Mouse (Mus musculus) limb, embryonic 14.5 days (tissue): ENCODE measurements around the gene Rasl10b. TPM values are rescaled to one million over a fixed set of nuclear protein-coding genes. Genes with fewer than 3 reads are reported as not detected.

Experiments used
- ATAC-seq: fragments of 200-750 bp; cut with Nextera tagmentation; 2 replicates; pipeline ENCODE4 v1.8.0; 2017; ENCODE audit warnings: low read depth, moderate number of reproducible peaks, moderate TSS enrichment; ENCODE audit not compliant: low FRiP score
- DNase-seq: peaks from one replicate; pipeline ENCODE4 v3.0.0-alpha.2; 2015; ENCODE audit warnings: low spot score
- H3K27ac ChIP-seq: fragments of 300-500 bp; sonication (generic); replicated peaks from 2 replicates; pipeline ENCODE4 v1.5.1; 2014; ENCODE audit warnings: low read depth, mild to moderate bottlenecking, low read length, moderate library complexity, mixed read lengths
- H3K27me3 ChIP-seq: fragments of 300-500 bp; sonication (generic); 2 replicates; pipeline ENCODE4 v1.6.1; 2014; ENCODE audit warnings: low read length, mixed read lengths; ENCODE audit not compliant: control insufficient read depth, insufficient read depth
- H3K36me3 ChIP-seq: fragments of 300-500 bp; sonication (generic); 2 replicates; pipeline ENCODE4 v1.6.1; 2014; ENCODE audit warnings: mild to moderate bottlenecking, low read length, moderate library complexity, mixed read lengths; ENCODE audit not compliant: control insufficient read depth, insufficient read depth
- H3K4me1 ChIP-seq: fragments of 300-500 bp; sonication (generic); 2 replicates; pipeline ENCODE4 v1.6.1; 2014; ENCODE audit warnings: antibody characterized with exemption, low read length, mixed read lengths; ENCODE audit not compliant: control insufficient read depth, insufficient read depth
- H3K4me2 ChIP-seq: fragments of 300-500 bp; sonication (generic); replicated peaks from 2 replicates; pipeline ENCODE4 v1.6.1; 2014; ENCODE audit warnings: low read depth, mild to moderate bottlenecking, low read length, moderate library complexity; ENCODE audit not compliant: severe bottlenecking
- H3K4me3 ChIP-seq: fragments of 300-500 bp; sonication (generic); replicated peaks from 2 replicates; pipeline ENCODE4 v1.5.1; 2014; ENCODE audit warnings: low read length
- H3K9ac ChIP-seq: fragments of 300-500 bp; sonication (generic); 2 replicates; pipeline ENCODE4 v1.6.1; 2014; ENCODE audit warnings: mild to moderate bottlenecking, low read depth, low read length, moderate library complexity; ENCODE audit not compliant: severe bottlenecking
- H3K9me3 ChIP-seq: fragments of 300-500 bp; sonication (generic); 2 replicates; pipeline ENCODE4 v1.6.1; 2016; ENCODE audit warnings: low read length; ENCODE audit not compliant: control insufficient read depth
- POLR2A ChIP-seq: fragments of 200-500 bp; IDR thresholded peaks from 2 replicates; pipeline ENCODE4 v1.8.0; 2012; ENCODE audit warnings: inconsistent platforms, mild to moderate bottlenecking, moderate library complexity, borderline replicate concordance; ENCODE audit not compliant: insufficient read depth, insufficient read length; ENCODE audit errors: extremely low read depth
- WGBS: fragments of 180-500 bp; shearing (Covaris S2); extraction: QIAGEN DNeasy Blood & Tissue Kit; methylation state at CpG from one replicate; pipeline ENCODE4 v1.1.7; 2014; 5-methylcytosine and 5-hydroxymethylcytosine counted together
- polyA plus RNA-seq, 2 experiments: library from polyadenylated mRNA; depleted of rRNA in 1 of 2; stranded (reverse) in 1 of 2; unstranded in 1 of 2; fragments of >200 nt; fragmentation: Nextera tagmentation in 1 of 2; extraction: Ambion mirVana in 1 of 2; gene quantifications; 2 replicates each; pipeline versions ENCODE4 v1.2.1 to v1.2.3; 2012 to 2014

The Rasl10b gene
- polyA plus RNA-seq, 2 experiments, result 2.2 to 8.4 TPM

GRCm38 (mm10) chr11:83383532-83383887 lies 25.4 kb upstream of the Rasl10b start:
- no peak overlapping the region for H3K27ac ChIP-seq
- H3K27me3 ChIP-seq, result no peaks in the 10 kb centered on the region
- TF ChIP-seq POLR2A, result no peak
- 68% methylated on average over 1 of the region's 1 CpGs for WGBS
- H3K4me2 ChIP-seq, result no peak overlapping the region
- no peak overlapping the region for H3K4me3 ChIP-seq
- H3K9me3 ChIP-seq, result no peaks in the 10 kb centered on the region
- H3K9ac ChIP-seq, result no peak overlapping the region
- H3K36me3 ChIP-seq, result peaks cover 17% of the 10 kb centered on the region; the same call in 1 of the 2 replicates
- H3K4me1 ChIP-seq, result no peaks in the 10 kb centered on the region
- ATAC-seq (no peak), DNase-seq (no peak)

GRCm38 (mm10) chr11:83393062-83393461 lies 15.9 kb upstream of the Rasl10b start:
- no peak for ATAC-seq
- no peak overlapping the region for H3K9ac ChIP-seq
- H3K27me3 ChIP-seq, result no peaks in the 10 kb centered on the region
- H3K36me3 ChIP-seq, result peaks cover 60% of the 10 kb centered on the region
- no peaks in the 10 kb centered on the region for H3K9me3 ChIP-seq
- DNase-seq, result no peak
- H3K4me3 ChIP-seq, result no peak overlapping the region
- WGBS, result 90% methylated on average over 4 of the region's 4 CpGs
- H3K27ac ChIP-seq, result no peak overlapping the region
- TF ChIP-seq POLR2A, result no peak
- H3K4me1 ChIP-seq, result no peaks in the 10 kb centered on the region
- H3K4me2 ChIP-seq, result no peak overlapping the region

- Histone ChIP-seq H3K4me3 (no peak overlapping the region), H3K4me2 (no peak overlapping the region), H3K36me3 (peaks cover 68% of the 10 kb centered on the region), H3K27ac (no peak overlapping the region), H3K9ac (no peak overlapping the region), H3K4me1 (no peaks in the 10 kb centered on the region), H3K9me3 (no peaks in the 10 kb centered on the region), H3K27me3 (no peaks in the 10 kb centered on the region)
- 47% methylated on average over 6 of the region's 6 CpGs for WGBS
- no peak for TF ChIP-seq POLR2A
- no peak for DNase-seq
- no peak for ATAC-seq
These were observed 14.0 kb upstream of the Rasl10b start for GRCm38 (mm10) chr11:83394802-83395439.

- ATAC-seq, result no peak
- Histone ChIP-seq H3K27ac (no peak overlapping the region), H3K9ac (no peak overlapping the region), H3K4me2 (no peak overlapping the region), H3K36me3 (peaks cover 54% of the 10 kb centered on the region), H3K4me1 (no peaks in the 10 kb centered on the region), H3K9me3 (no peaks in the 10 kb centered on the region), H3K4me3 (no peak overlapping the region), H3K27me3 (no peaks in the 10 kb centered on the region)
- no peak for TF ChIP-seq POLR2A
- no peak for DNase-seq
- 91% methylated on average over 7 of the region's 7 CpGs for WGBS
These were observed 11.3 kb upstream of the Rasl10b start for GRCm38 (mm10) chr11:83397626-83398025.

GRCm38 (mm10) chr11:83398724-83399123 lies 10.2 kb upstream of the Rasl10b start:
- Histone ChIP-seq H3K4me1 (no peaks in the 10 kb centered on the region), H3K4me2 (no peak overlapping the region), H3K9ac (no peak overlapping the region), H3K36me3 (peaks cover 57% of the 10 kb centered on the region), H3K9me3 (no peaks in the 10 kb centered on the region), H3K4me3 (no peak overlapping the region), H3K27ac (no peak overlapping the region), H3K27me3 (no peaks in the 10 kb centered on the region)
- WGBS, result 76% methylated on average over 5 of the region's 5 CpGs
- no peak for DNase-seq
- TF ChIP-seq POLR2A, result no peak
- ATAC-seq, result no peak
